Mouse (Mus musculus) stomach, embryonic 15.5 days (tissue): ENCODE measurements around the gene Zfp663. TPM values are rescaled to one million over a fixed set of nuclear protein-coding genes. Genes with fewer than 3 reads are reported as not detected.

Experiments
- polyA plus RNA-seq: library from polyadenylated mRNA; unstranded; fragments of >200 nt; fragmentation: Nextera tagmentation; extraction: Ambion mirVana; gene quantifications from 2 replicates; pipeline ENCODE4 v1.2.1, GENCODE M21; 2015

The Zfp663 gene
- polyA plus RNA-seq, 1 experiment from 2014 or later: 0.64 TPM

Other genes with a start within 250 kb of the Zfp663 start
- gene Cdh22, start 133.9 kb downstream of the Zfp663 start, polyA plus RNA-seq: 0.57 and 0.63 TPM in 2 replicates
- gene Slc35c2, start 80.9 kb downstream of the Zfp663 start, polyA plus RNA-seq: 60.5 and 71.8 TPM in 2 replicates
- gene Elmo2, start 42.2 kb downstream of the Zfp663 start, polyA plus RNA-seq: 53.2 and 56.2 TPM in 2 replicates
- gene Zfp334, start 19.5 kb upstream of the Zfp663 start, polyA plus RNA-seq: 5.6 TPM in 2 replicates
- 0.37 and 0.59 TPM in 2 replicates for gene Ocstamp, start 31.7 kb upstream of the Zfp663 start, polyA plus RNA-seq
- gene Slc13a3, start 104.5 kb upstream of the Zfp663 start, polyA plus RNA-seq: 0.89 and 1.0 TPM in 2 replicates
- 32.7 and 32.8 TPM in 2 replicates for gene Trp53rka, start 124.6 kb upstream of the Zfp663 start, polyA plus RNA-seq
- 7.2 and 8.1 TPM in 2 replicates for gene Slc2a10, start 135.1 kb upstream of the Zfp663 start, polyA plus RNA-seq
- 8.6 and 10.3 TPM in 2 replicates for gene Eya2, start 226.3 kb upstream of the Zfp663 start, polyA plus RNA-seq